Mouse (Mus musculus): ENCODE data around the gene Kcnj15.

Kcnj15 gene

GRCm38 (mm10) chr16:95292843-95293505 is 35.6 kb downstream of the Kcnj15 start:
- CTCF ChIA-PET: no interaction called here

DNA sequence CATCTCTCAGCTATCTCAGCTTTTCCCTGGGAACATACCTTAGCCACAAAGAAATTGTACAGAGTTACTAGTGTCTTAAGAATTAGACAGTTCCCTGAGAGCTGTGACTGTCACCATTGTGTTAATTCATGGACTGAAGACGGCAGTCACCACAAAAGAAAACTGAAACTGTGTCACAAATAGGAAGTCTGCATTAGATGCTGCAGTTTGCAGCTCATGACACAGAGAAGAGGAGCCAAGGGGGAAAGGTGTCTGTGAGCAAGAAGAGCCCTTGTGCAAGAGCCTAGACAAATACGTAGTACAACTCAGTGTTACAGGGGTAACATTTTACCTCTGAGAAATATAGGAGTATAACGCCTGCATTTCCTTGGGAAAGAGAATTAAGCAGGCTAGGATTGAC is 40.3 kb downstream of the Kcnj15 start:
- CTCF ChIA-PET: no interaction called here

DNA sequence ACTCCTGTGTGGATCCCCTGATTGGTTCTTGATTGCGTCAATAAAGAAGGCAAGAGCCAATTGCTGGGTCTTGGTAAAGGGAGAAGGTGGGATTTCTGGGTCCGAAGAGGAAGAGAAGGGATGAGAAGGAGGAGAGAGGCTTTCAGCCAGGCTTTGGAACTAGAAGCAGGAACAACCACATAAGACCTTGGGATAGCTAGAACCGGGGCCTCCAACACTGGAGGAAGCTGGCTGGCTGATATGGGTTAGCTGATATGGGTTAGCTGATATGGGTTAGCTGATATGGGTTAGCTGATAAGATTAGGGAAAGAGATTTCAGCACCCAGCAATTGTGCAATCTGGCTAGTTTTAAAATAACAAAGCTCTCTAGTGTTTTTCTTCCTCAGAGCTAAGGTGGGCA is 44.3 kb downstream of the Kcnj15 start:
- CTCF ChIA-PET: no interaction called here

DNA sequence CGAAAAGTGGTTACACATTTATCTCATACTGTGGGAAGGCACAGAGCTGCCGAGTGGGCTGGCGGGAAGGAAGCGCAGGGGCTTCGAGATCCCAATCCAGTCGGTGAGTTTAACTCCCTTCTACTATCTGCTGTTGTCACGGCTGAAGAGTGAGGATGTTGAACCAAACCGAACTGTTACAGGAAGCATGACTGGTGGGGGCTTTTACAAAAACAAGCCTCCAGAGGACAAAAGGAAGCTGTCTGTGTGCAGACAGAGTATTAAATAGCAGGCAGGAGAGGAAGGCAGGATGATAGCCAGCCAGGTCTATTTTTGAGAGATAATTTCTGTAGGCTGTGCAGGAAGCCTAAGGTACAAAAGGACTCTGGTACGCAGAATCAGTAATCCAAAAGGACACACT is 46.3 kb downstream of the Kcnj15 start:
- CTCF ChIA-PET: interaction anchor here (0.6 kb wide), 1 partner anchor 259 kb away, joined by 3 read pairs; no protein-coding TSS in a partner anchor

- CTCF ChIA-PET: no interaction called here
Measured at GRCm38 (mm10) chr16:95307823-95308360, 50.5 kb downstream of the Kcnj15 start.

DNA sequence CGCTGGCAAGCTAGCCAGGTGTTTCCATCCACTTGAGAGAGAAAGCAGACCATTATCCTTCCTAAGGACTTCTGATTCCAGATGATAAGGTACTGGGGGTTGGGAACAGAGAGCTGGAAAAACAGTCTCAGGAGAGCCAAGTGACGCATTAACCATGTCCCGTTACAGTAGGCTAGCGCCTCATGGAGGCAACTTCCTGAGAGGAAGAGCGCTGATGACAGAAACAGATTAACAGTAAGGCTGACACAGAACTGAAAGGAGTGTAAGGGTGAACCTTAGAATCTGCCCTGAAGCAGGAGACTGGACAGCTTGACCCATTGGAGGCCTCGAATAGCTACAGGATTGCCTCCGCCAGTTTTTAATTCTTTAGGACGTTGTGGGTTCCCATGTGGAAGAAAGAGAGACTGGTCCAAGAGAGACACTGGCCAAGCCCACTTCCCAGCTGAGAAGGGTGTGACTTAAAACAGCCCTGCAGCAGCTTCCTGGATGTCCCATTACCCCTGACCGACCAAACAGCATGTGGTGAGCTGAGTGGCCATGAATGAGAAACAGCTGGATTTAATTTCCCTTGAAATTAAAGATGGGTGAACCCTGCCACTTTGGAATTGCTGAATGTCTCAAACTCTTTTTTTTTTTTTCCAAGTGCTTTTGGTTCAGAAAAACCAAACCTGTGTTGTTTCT is 64.7 kb downstream of the Kcnj15 start:
- CTCF ChIA-PET: no interaction called here

- CTCF ChIA-PET: no interaction called here
Measured at GRCm38 (mm10) chr16:95332159-95332558, 74.8 kb downstream of the Kcnj15 start.

DNA sequence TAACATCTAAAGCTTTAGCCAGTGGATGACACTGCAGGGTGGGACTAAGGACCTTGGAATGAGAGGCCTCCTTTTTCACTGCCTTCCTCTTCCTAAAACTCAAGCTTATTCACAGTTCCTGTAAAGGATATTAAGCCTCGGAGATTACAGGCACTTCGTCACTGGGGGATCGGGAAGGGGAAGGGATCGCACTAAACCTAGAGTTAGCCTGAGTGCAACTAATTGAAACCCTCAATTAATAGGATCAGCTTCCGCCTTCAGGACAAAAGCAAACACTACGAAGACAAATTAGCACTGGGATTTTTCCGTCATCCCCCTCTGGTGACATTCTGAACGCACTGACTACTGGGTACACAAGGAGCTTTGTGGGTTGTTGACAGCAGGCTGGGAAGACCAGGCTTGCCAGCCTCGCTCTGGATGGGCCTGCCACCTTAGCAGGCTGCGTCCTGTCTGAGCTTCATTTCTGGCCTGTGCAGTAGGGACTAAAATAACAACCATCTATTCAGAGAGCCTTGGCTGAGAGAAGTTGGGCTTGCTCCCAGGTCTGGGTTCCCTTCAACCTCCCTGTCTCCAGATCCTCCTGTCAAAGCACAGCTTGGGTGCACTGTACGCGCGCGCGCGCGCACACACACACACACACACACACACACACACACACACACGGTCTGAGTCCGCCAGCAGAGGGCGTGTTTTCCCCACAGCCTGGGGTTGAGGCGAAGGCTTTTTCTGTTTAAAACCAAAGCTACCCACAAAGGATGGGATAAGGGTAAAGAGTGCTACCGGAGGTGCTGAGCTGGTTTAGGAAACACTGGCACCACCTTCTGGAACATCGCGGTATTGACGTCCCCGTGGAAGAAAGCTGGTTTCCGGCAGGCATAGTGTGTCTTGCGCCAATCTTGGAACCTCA is 83.8 kb downstream of the Kcnj15 start:
- CTCF ChIA-PET: interaction anchor here (0.6 to 0.8 kb wide), 4 partner anchors 34 to 648 kb away, joined by 3 to 6 read pairs (median 4); no protein-coding TSS in a partner anchor

GRCm38 (mm10) chr16:95342030-95342429 is 84.7 kb downstream of the Kcnj15 start:
- CTCF ChIA-PET: interaction anchor here (0.6 to 0.8 kb wide), 3 partner anchors 35 to 647 kb away, joined by 3 to 6 read pairs (median 4); no protein-coding TSS in a partner anchor

DNA sequence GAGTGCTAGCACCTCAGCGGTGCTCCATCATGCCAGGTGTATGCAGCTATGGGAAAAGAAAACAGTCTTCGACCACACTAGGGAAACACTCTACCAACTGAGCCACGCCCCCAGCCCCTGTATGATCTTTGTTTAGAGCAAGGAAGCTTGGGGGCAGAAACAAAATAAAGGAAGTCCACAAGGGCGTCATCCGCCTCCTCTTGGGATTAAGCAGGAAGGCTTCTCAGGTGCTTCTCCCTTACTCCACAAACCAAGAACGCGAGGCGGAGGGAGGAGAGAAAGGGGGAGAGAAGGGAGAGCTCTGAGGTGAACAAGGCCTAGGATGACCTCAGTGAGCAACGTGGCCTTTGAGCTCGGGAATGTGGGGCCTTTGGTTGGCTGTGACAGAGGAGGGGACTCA is 87.6 kb downstream of the Kcnj15 start:
- CTCF ChIA-PET: interaction anchor here (0.6 kb wide), 1 partner anchor 149 kb away, joined by 3 read pairs; no protein-coding TSS in a partner anchor

- CTCF ChIA-PET: no interaction called here
Measured at GRCm38 (mm10) chr16:95345882-95346281, 88.5 kb downstream of the Kcnj15 start.

DNA sequence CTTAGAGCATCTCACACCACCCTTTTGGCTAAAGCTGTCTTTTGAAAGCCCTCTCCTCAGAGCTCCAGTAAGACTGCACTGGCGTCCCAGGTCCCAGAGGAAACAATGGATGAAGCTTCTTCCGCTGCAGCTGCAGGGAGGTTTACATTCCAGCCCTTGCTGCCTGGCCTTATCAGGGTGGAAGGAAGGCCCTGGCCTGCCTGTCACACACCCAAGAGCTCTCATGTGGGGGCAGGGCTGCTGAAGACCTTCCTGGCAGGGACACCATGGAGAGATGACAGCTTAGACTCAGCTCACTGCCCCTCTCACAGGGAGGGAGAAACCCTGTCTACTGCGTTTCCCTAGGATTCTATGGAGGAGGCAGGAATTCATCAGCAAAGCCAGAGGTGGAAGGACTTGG is 89.8 kb downstream of the Kcnj15 start:
- CTCF ChIA-PET: interaction anchor here (0.5 kb wide), 1 partner anchor 191 kb away, joined by 5 read pairs; no protein-coding TSS in a partner anchor

GRCm38 (mm10) chr16:95348555-95348954 is 91.2 kb downstream of the Kcnj15 start:
- CTCF ChIA-PET: interaction anchor here (0.6 kb wide), 1 partner anchor 185 kb away, joined by 3 read pairs; no protein-coding TSS in a partner anchor

GRCm38 (mm10) chr16:95349344-95349743 is 92.0 kb downstream of the Kcnj15 start:
- CTCF ChIA-PET: no interaction called here

GRCm38 (mm10) chr16:95349745-95350144 is 92.4 kb downstream of the Kcnj15 start:
- CTCF ChIA-PET: no interaction called here

All from spleen, embryonic (tissue).